Mouse (Mus musculus) MEL (cell line): Measurements from ENCODE around the gene Smarca2. TPM values are rescaled to one million over a fixed set of nuclear protein-coding genes. Genes with fewer than 3 reads are reported as not detected.
A peak's percentile ranks its signal among the peaks of the same experiment; 100 is the strongest.

Experiments
- DNase-seq: peaks from one replicate; pipeline ENCODE4 v3.0.0; 2011; ENCODE audit warnings: low read depth, low spot score
- H3K27ac ChIP-seq: 2 replicates; pipeline ENCODE4 v1.5.1; 2012; ENCODE audit warnings: low read depth, mild to moderate bottlenecking, control low read depth, low read length, moderate library complexity; ENCODE audit not compliant: control insufficient read depth
- H3K27me3 ChIP-seq, 2 experiments: fragments of 150-350 bp in 1 of 2; sonication (generic) in 1 of 2; 2 replicates each; pipeline ENCODE4 v1.6.1; 2012; ENCODE audit warnings: low read length in 2 of 2, mild to moderate bottlenecking in 2 of 2, improper control_type of control experiment in 1 of 2, moderate library complexity in 1 of 2; ENCODE audit not compliant: insufficient read depth in 2 of 2, control insufficient read depth in 1 of 2
- H3K36me3 ChIP-seq, 2 experiments: 2 replicates each; pipeline ENCODE4 v1.6.1; 2012 to 2014; ENCODE audit warnings: low read length in 2 of 2, improper control_type of control experiment in 1 of 2, inconsistent platforms in 1 of 2, mild to moderate bottlenecking in 1 of 2; ENCODE audit not compliant: insufficient read depth in 2 of 2, control insufficient read depth in 1 of 2
- H3K4me1 ChIP-seq, 2 experiments: fragments of 150-350 bp in 1 of 2; sonication (generic) in 1 of 2; 2 replicates each; pipeline ENCODE4 v1.6.1; 2012; ENCODE audit warnings: low read length in 2 of 2, improper control_type of control experiment in 1 of 2, mild to moderate bottlenecking in 1 of 2; ENCODE audit not compliant: insufficient read depth in 2 of 2, control insufficient read depth in 1 of 2
- H3K4me3 ChIP-seq, 2 experiments: fragments of 150-350 bp in 1 of 2; sonication (generic) in 1 of 2; 2 replicates each; pipeline ENCODE4 v1.5.1; 2012; ENCODE audit warnings: low read depth in 2 of 2, low read length in 2 of 2, mild to moderate bottlenecking in 2 of 2, moderate library complexity in 2 of 2, control low read depth in 1 of 2, improper control_type of control experiment in 1 of 2; ENCODE audit not compliant: control insufficient read depth in 1 of 2, insufficient read depth in 1 of 2
- H3K79me2 ChIP-seq: 2 replicates; pipeline ENCODE4 v1.6.1; 2012; ENCODE audit warnings: mild to moderate bottlenecking, low read length, moderate library complexity; ENCODE audit not compliant: control insufficient read depth, poor library complexity, insufficient read depth
- H3K9ac ChIP-seq: 2 replicates; pipeline ENCODE4 v1.6.1; 2012; ENCODE audit warnings: low read depth, mild to moderate bottlenecking, control low read depth, low read length, moderate library complexity; ENCODE audit not compliant: control insufficient read depth, poor library complexity, severe bottlenecking
- H3K9me3 ChIP-seq: fragments of 150-350 bp; sonication (generic); replicated peaks from 2 replicates; pipeline ENCODE4 v1.6.1; 2012; ENCODE audit warnings: mild to moderate bottlenecking, low read length, improper control_type of control experiment, moderate library complexity; ENCODE audit not compliant: insufficient read depth
- BHLHE40 ChIP-seq: IDR thresholded peaks from 2 replicates; pipeline ENCODE4 v1.6.1; 2012; ENCODE audit warnings: low read depth, mild to moderate bottlenecking, inconsistent platforms, low read length, improper control_type of control experiment, borderline replicate concordance
- CHD1 ChIP-seq: IDR thresholded peaks from 2 replicates; pipeline ENCODE4 v1.6.1; 2012; ENCODE audit warnings: low read depth, mild to moderate bottlenecking, inconsistent platforms, low read length, improper control_type of control experiment
- CTCF ChIP-seq, 3 experiments: IDR thresholded peaks in 2 of 3; conservative IDR thresholded peaks in 1 of 3; 2 replicates each; pipeline ENCODE4 v1.5.1; 2011 to 2012; ENCODE audit warnings: low read length in 3 of 3, low read depth in 2 of 3, mild to moderate bottlenecking in 2 of 3, improper control_type of control experiment in 1 of 3, inconsistent platforms in 1 of 3, mixed read lengths in 1 of 3, moderate library complexity in 1 of 3; ENCODE audit not compliant: control insufficient read depth in 1 of 3, insufficient read depth in 1 of 3, poor library complexity in 1 of 3, severe bottlenecking in 1 of 3
- E2F4 ChIP-seq: IDR thresholded peaks from 2 replicates; pipeline ENCODE4 v1.6.1; 2011; ENCODE audit warnings: low read depth, low read length, improper control_type of control experiment, borderline replicate concordance
- ELF1 ChIP-seq: IDR thresholded peaks from 2 replicates; pipeline ENCODE4 v1.6.1; 2014; ENCODE audit warnings: low read depth, mild to moderate bottlenecking, inconsistent platforms, low read length, improper control_type of control experiment, moderate library complexity
- EP300 ChIP-seq, 2 experiments: IDR thresholded peaks; 2 replicates each; pipeline ENCODE4 v1.6.1; 2011; ENCODE audit warnings: improper control_type of control experiment in 2 of 2, low read length in 2 of 2, low read depth in 1 of 2, mild to moderate bottlenecking in 1 of 2
- ETS1 ChIP-seq: IDR thresholded peaks from 2 replicates; pipeline ENCODE4 v1.6.1; 2012; ENCODE audit warnings: low read depth, mild to moderate bottlenecking, inconsistent platforms, low read length, improper control_type of control experiment, moderate library complexity
- GABPA ChIP-seq: IDR thresholded peaks from 2 replicates; pipeline ENCODE4 v1.6.1; 2012; ENCODE audit warnings: low read depth, mild to moderate bottlenecking, inconsistent platforms, low read length, improper control_type of control experiment, moderate library complexity
- GATA1 ChIP-seq: IDR thresholded peaks from 2 replicates; pipeline ENCODE4 v1.6.1; 2011; ENCODE audit warnings: low read depth, low read length, improper control_type of control experiment
- HCFC1 ChIP-seq: IDR thresholded peaks from 2 replicates; pipeline ENCODE4 v1.6.1; 2012; ENCODE audit warnings: low read depth, mild to moderate bottlenecking, inconsistent platforms, low read length, improper control_type of control experiment, moderate library complexity
- JUND ChIP-seq: IDR thresholded peaks from 2 replicates; pipeline ENCODE4 v1.6.1; 2011; ENCODE audit warnings: low read depth, mild to moderate bottlenecking, improper control_type of control experiment, low read length
- KAT2A ChIP-seq: conservative IDR thresholded peaks from 2 replicates; pipeline ENCODE4 v1.6.1; 2012; ENCODE audit warnings: low read depth, low read length, improper control_type of control experiment, inconsistent platforms
- MAFK ChIP-seq: IDR thresholded peaks from 2 replicates; pipeline ENCODE4 v1.6.1; 2011; ENCODE audit warnings: low read depth, mild to moderate bottlenecking, low read length, improper control_type of control experiment, borderline replicate concordance
- MAX ChIP-seq: IDR thresholded peaks from 2 replicates; pipeline ENCODE4 v1.6.1; 2011; ENCODE audit warnings: low read length, improper control_type of control experiment
- MAZ ChIP-seq: IDR thresholded peaks from 2 replicates; pipeline ENCODE4 v1.6.1; 2012; ENCODE audit warnings: low read depth, mild to moderate bottlenecking, inconsistent platforms, low read length, improper control_type of control experiment
- MEF2A ChIP-seq: IDR thresholded peaks from 2 replicates; pipeline ENCODE4 v1.6.1; 2014; ENCODE audit warnings: low read depth, mild to moderate bottlenecking, inconsistent platforms, low read length, improper control_type of control experiment; ENCODE audit not compliant: poor library complexity, insufficient replicate concordance, severe bottlenecking; ENCODE audit errors: extremely low read depth
- MXI1 ChIP-seq: IDR thresholded peaks from 2 replicates; pipeline ENCODE4 v1.6.1; 2011; ENCODE audit warnings: mild to moderate bottlenecking, low read depth, low read length, improper control_type of control experiment
- MYC ChIP-seq: IDR thresholded peaks from 2 replicates; pipeline ENCODE4 v1.6.1; 2011; ENCODE audit warnings: low read depth, mild to moderate bottlenecking, low read length, improper control_type of control experiment, moderate library complexity
- NELFE ChIP-seq: IDR thresholded peaks from 2 replicates; pipeline ENCODE4 v1.6.1; 2011; ENCODE audit warnings: low read depth, low read length, improper control_type of control experiment
- NRF1 ChIP-seq: IDR thresholded peaks from 2 replicates; pipeline ENCODE4 v1.6.1; 2014; ENCODE audit warnings: low read depth, mild to moderate bottlenecking, inconsistent platforms, low read length, improper control_type of control experiment, moderate library complexity; ENCODE audit not compliant: poor library complexity, insufficient read depth, severe bottlenecking
- POLR2A ChIP-seq, 2 experiments: IDR thresholded peaks; 2 replicates each; pipeline ENCODE4 v1.6.1; 2011 to 2012; ENCODE audit warnings: low read length in 2 of 2, mild to moderate bottlenecking in 2 of 2, control low read depth in 1 of 2, improper control_type of control experiment in 1 of 2, low read depth in 1 of 2, moderate library complexity in 1 of 2; ENCODE audit not compliant: control insufficient read depth in 1 of 2, insufficient read depth in 1 of 2, poor library complexity in 1 of 2
- POLR2AphosphoS2 ChIP-seq: IDR thresholded peaks from 2 replicates; pipeline ENCODE4 v1.6.1; 2011; ENCODE audit warnings: low read length, improper control_type of control experiment
- RAD21 ChIP-seq: IDR thresholded peaks from 2 replicates; pipeline ENCODE4 v1.6.1; 2011; ENCODE audit warnings: mild to moderate bottlenecking, low read depth, low read length, improper control_type of control experiment
- RCOR1 ChIP-seq: IDR thresholded peaks from 2 replicates; pipeline ENCODE4 v1.6.1; 2012; ENCODE audit warnings: low read depth, mild to moderate bottlenecking, inconsistent platforms, low read length, improper control_type of control experiment
- SIN3A ChIP-seq: IDR thresholded peaks from 2 replicates; pipeline ENCODE4 v1.6.1; 2012; ENCODE audit warnings: low read length, improper control_type of control experiment, inconsistent platforms
- SMC3 ChIP-seq: IDR thresholded peaks from 2 replicates; pipeline ENCODE4 v1.6.1; 2011; ENCODE audit warnings: low read depth, low read length, improper control_type of control experiment
- TAL1 ChIP-seq: IDR thresholded peaks from 2 replicates; pipeline ENCODE4 v1.6.1; 2012; ENCODE audit warnings: mild to moderate bottlenecking, inconsistent platforms, low read length, moderate library complexity, mixed read lengths
- TBP ChIP-seq: IDR thresholded peaks from 2 replicates; pipeline ENCODE4 v1.8.0; 2011; ENCODE audit warnings: low read depth, low read length, improper control_type of control experiment
- TCF12 ChIP-seq: IDR thresholded peaks from 2 replicates; pipeline ENCODE4 v1.6.1; 2014; ENCODE audit warnings: low read depth, mild to moderate bottlenecking, inconsistent platforms, low read length, improper control_type of control experiment, moderate library complexity
- UBTF ChIP-seq: IDR thresholded peaks from 2 replicates; pipeline ENCODE4 v1.6.1; 2012; ENCODE audit warnings: low read depth, mild to moderate bottlenecking, inconsistent platforms, low read length, improper control_type of control experiment, moderate library complexity, borderline replicate concordance; ENCODE audit not compliant: insufficient read depth
- USF1 ChIP-seq: IDR thresholded peaks from 2 replicates; pipeline ENCODE4 v1.6.1; 2014; ENCODE audit warnings: low read depth, mild to moderate bottlenecking, inconsistent platforms, low read length, improper control_type of control experiment, moderate library complexity
- USF2 ChIP-seq, 2 experiments: IDR thresholded peaks; 2 replicates each; pipeline ENCODE4 v1.6.1; 2011 to 2012; ENCODE audit warnings: improper control_type of control experiment in 2 of 2, low read length in 2 of 2, borderline replicate concordance in 1 of 2, inconsistent platforms in 1 of 2, low read depth in 1 of 2, mild to moderate bottlenecking in 1 of 2; ENCODE audit not compliant: insufficient read depth in 1 of 2
- ZC3H11A ChIP-seq: IDR thresholded peaks from 2 replicates; pipeline ENCODE4 v1.6.1; 2012; ENCODE audit warnings: low read depth, mild to moderate bottlenecking, inconsistent platforms, low read length, improper control_type of control experiment
- ZMIZ1 ChIP-seq: IDR thresholded peaks from 2 replicates; pipeline ENCODE4 v1.6.1; 2012; ENCODE audit warnings: low read depth, mild to moderate bottlenecking, inconsistent platforms, low read length, improper control_type of control experiment, moderate library complexity
- ZNF384 ChIP-seq: IDR thresholded peaks from 2 replicates; pipeline ENCODE4 v1.6.1; 2012; ENCODE audit warnings: low read depth, mild to moderate bottlenecking, inconsistent platforms, low read length, improper control_type of control experiment
- polyA plus RNA-seq, 2 experiments: library from polyadenylated mRNA; stranded (reverse) in 1 of 2; unstranded in 1 of 2; fragments of >175 nt in 1 of 2; fragments of >200 nt in 1 of 2; gene quantifications; 2 replicates each; pipeline versions ENCODE4 v1.2.1 to v1.2.4; 2012; ENCODE audit warnings: low replicate concordance in 2 of 2, low read depth in 1 of 2; ENCODE audit not compliant: insufficient read length in 2 of 2, insufficient read depth in 1 of 2, missing spikeins in 1 of 2
- total RNA-seq: library from RNA; depleted of rRNA; stranded (reverse); fragments of 300-350 nt; gene quantifications from 2 replicates; pipeline ENCODE4 v1.2.3, GENCODE M21; 2012; rRNA removed

Smarca2 gene
- total RNA-seq (6.6 and 7.1 TPM in 2 replicates), polyA plus RNA-seq (10 to 100 TPM in 1 of 2 experiments, not detected in 1; 23.2 TPM)

GRCm38 (mm10) chr19:26604755-26605300 is at the start of gene Smarca2:
TSS of gene Smarca2 (plus strand) at chr19:26605050.
- Histone ChIP-seq H3K9me3 (no peaks in the 10 kb centered on the region), H3K27ac (peak within 1 kb of the TSS; percentile 80), H3K27me3 (peaks cover 0 to 2% of the 10 kb centered on the region in 2 experiments; a peak in 1 of 4 replicates), H3K4me1 (peaks cover 10% of the 10 kb centered on the region in 2 experiments), H3K36me3 (peaks cover 0 to 18% of the 10 kb centered on the region in 2 experiments; a peak in 2 of 4 replicates), H3K4me3 (peak within 1 kb of the TSS; percentile 88 to 90), H3K79me2 (peaks cover 16% of the 10 kb centered on the region), H3K9ac (peak within 1 kb of the TSS; percentile 83)
- peak; percentile 94 for DNase-seq
- no peak for TF ChIP-seq USF2 (IDR thresholded peaks at IDR 0.05; ENCODE audit: borderline replicate concordance in 1 of 2, insufficient read depth in 1 of 2, low read depth in 1 of 2, low read length in 2 of 2)
- TF ChIP-seq NELFE: peak; percentile 59
- TF ChIP-seq BHLHE40: no peak
- TF ChIP-seq POLR2A (IDR thresholded peaks at IDR 0.05; ENCODE audit: control insufficient read depth in 1 of 2, insufficient read depth in 1 of 2, low read depth in 1 of 2, low read length in 2 of 2, poor library complexity in 1 of 2): peak in 1 of 2 experiments; percentile 65; a peak in 3 of 4 replicates
- peak; percentile 87 for TF ChIP-seq SIN3A
- TF ChIP-seq TBP: peak; percentile 58
- TF ChIP-seq RCOR1: no peak
- peak; percentile 37; the same call in 1 of the 2 replicates for TF ChIP-seq NRF1
- TF ChIP-seq TCF12: 0 out of 2 replicates have a peak, but pooled peaks have one; percentile 37
- peak; percentile 73 for TF ChIP-seq MXI1
- no peak for TF ChIP-seq ZNF384
- no peak for TF ChIP-seq TAL1
- no peak for TF ChIP-seq JUND
- TF ChIP-seq UBTF: 0 out of 2 replicates have a peak, but pooled peaks have one; percentile 21
- TF ChIP-seq GATA1: no peak
- no peak for TF ChIP-seq USF1
- TF ChIP-seq SMC3: no peak
- TF ChIP-seq ELF1: peak; percentile 69
- TF ChIP-seq POLR2AphosphoS2: no peak; the same call in 1 of the 2 replicates
- no peak for TF ChIP-seq MAFK
- TF ChIP-seq EP300 (IDR thresholded peaks at IDR 0.05; ENCODE audit: low read depth in 1 of 2, low read length in 2 of 2): no peak
- TF ChIP-seq MEF2A: no peak
- no peak for TF ChIP-seq MYC
- TF ChIP-seq ZC3H11A: no peak
- peak; percentile 67; the same call in 1 of the 2 replicates for TF ChIP-seq ETS1
- TF ChIP-seq MAX: peak; percentile 49; the same call in 1 of the 2 replicates
- TF ChIP-seq GABPA: no peak
- peak; percentile 47; the same call in 1 of the 2 replicates for TF ChIP-seq MAZ
- peak; percentile 55; the same call in 1 of the 2 replicates for TF ChIP-seq ZMIZ1
- 0 out of 2 replicates have a peak, but pooled peaks have one; percentile 45 for TF ChIP-seq HCFC1
- no peak for TF ChIP-seq KAT2A
- no peak for TF ChIP-seq CTCF (IDR thresholded peaks at IDR 0.05 in 2 of 3, conservative IDR thresholded peaks at IDR 0.05 in 1 of 3; ENCODE audit: control insufficient read depth in 1 of 3, insufficient read depth in 1 of 3, low read depth in 2 of 3, low read length in 3 of 3, poor library complexity in 1 of 3, severe bottlenecking in 1 of 3)
- TF ChIP-seq RAD21: no peak
- TF ChIP-seq CHD1: no peak
- no peak for TF ChIP-seq E2F4
